Mouse (Mus musculus) megakaryocyte, adult 5-6 weeks (primary cell): Measurements from ENCODE around the gene Ube2g2. TPM values are rescaled to one million over a fixed set of nuclear protein-coding genes. Genes with fewer than 3 reads are reported as not detected.

Source experiments
- ATAC-seq: 2 replicates; pipeline ENCODE4 v1.8.0; 2016; ENCODE audit warnings: mild to moderate bottlenecking, inconsistent platforms; ENCODE audit not compliant: poor library complexity, severe bottlenecking
- total RNA-seq, 2 experiments: library from RNA; stranded (forward) in 1 of 2; stranded (reverse) in 1 of 2; fragments of 153-499, 151-499 nt in 1 of 2; fragments of 221-1000, 200-1000 nt in 1 of 2; gene quantifications; 2 replicates each; pipeline versions ENCODE4 v1.2.3 to v1.2.4; 2015 to 2017

Ube2g2 gene
- total RNA-seq, 2 experiments from 2014 or later: 15.3 to 27.4 TPM

- peak; percentile 91 for ATAC-seq
These were observed 15.9 kb upstream of the Ube2g2 start, which contains the start of the genes Sumo3 and Gm49325 for GRCm38 (mm10) chr10:77605908-77606826. Gene Sumo3 (plus strand): TSS chr10:77606097. Gene Gm49325 (plus strand): TSS chr10:77606197.

DNA sequence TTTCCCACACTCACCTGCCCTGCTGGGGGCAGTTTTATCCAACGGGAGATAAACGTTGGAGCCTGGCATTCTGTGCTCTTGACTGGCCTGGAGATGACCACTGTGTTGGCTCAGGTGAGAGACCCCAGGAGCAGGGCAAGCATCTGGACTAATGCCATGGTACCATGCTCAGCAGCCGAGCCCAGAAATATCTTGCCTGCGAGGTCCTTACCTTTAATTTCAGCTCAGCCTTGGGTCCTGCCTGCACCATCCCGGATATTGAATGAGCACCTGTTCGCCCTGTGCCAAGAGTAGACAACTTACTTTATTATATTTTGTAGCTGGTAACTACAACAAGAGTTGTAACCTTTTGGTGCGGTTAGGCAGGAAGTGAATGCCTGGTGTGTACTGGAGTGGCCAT, 15.2 kb upstream of the Ube2g2 start:
- ATAC-seq: peak; percentile 9; the same call in 1 of the 2 replicates

- ATAC-seq: no peak
These were observed 14.6 kb upstream of the Ube2g2 start for GRCm38 (mm10) chr10:77607441-77607840.

GRCm38 (mm10) chr10:77608589-77608988, 13.5 kb upstream of the Ube2g2 start:
- ATAC-seq: no peak

DNA sequence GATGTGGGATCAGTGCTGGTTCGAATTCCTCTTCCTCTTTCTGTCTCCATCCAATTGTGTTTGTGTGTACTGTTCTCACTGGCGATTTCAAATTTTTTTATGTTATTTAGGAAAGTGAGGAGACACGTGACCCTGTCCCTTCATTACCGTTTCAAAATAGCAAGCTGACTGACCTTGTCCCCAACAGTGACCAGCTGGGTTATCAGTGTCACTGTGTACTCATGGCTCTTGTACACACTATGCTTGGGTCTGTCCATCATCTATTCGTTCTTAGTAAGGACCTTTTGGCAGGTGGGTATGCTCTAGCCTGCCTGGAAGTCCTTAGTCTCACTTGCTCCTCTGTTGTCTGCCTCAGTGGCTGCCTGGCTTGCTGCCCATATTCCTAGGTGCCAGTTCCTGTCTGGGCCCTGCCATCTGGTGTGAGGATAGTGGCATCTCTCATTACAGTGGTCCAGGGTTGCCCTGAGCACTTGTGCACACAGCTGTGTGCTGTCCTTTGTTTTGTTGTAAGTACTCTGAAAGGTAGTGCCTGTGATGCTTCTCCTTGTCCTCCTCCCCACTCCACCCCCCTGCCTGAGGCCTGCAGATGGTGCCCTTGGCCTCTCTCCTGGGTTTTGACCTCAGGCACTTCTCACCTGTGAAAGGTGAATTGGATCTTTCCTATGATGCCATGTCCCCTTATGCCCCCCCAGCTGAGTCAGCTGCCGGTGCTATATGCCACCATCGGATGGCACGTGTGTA, 11.7 kb upstream of the Ube2g2 start:
- ATAC-seq: no peak

- ATAC-seq: no peak
These were observed 8.7 kb upstream of the Ube2g2 start for GRCm38 (mm10) chr10:77613409-77613808.

- no peak for ATAC-seq
These were observed 6.4 kb upstream of the Ube2g2 start for GRCm38 (mm10) chr10:77615647-77616046.

DNA sequence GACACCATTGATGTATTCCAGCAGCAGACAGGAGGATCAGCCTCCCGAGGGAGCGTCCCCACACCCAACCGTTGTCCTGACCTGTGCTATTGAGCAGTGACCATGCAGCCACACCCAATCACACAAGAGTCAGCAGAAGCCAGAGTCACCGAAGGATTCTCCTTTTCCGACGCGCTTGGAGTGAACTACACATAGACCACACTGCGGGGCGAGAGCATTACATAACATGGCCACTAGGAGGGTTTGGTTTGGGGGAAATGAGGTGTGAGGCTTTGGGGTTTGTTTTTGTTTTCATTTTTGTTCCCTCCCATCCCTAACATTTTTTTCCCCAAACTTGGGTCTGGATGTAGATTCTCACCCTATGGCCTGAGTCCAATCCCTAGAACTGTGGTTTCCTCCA, 5.9 kb upstream of the Ube2g2 start:
- ATAC-seq: no peak

- no peak for ATAC-seq
These were observed 5.1 kb upstream of the Ube2g2 start for GRCm38 (mm10) chr10:77616926-77617325.

- ATAC-seq: peak; percentile 8
These were observed 529 bp upstream of the Ube2g2 start for GRCm38 (mm10) chr10:77621546-77621945.

- ATAC-seq: peak; percentile 12; the same call in 1 of the 2 replicates
These were observed 1.0 kb downstream of the Ube2g2 start for GRCm38 (mm10) chr10:77623069-77623492.

DNA sequence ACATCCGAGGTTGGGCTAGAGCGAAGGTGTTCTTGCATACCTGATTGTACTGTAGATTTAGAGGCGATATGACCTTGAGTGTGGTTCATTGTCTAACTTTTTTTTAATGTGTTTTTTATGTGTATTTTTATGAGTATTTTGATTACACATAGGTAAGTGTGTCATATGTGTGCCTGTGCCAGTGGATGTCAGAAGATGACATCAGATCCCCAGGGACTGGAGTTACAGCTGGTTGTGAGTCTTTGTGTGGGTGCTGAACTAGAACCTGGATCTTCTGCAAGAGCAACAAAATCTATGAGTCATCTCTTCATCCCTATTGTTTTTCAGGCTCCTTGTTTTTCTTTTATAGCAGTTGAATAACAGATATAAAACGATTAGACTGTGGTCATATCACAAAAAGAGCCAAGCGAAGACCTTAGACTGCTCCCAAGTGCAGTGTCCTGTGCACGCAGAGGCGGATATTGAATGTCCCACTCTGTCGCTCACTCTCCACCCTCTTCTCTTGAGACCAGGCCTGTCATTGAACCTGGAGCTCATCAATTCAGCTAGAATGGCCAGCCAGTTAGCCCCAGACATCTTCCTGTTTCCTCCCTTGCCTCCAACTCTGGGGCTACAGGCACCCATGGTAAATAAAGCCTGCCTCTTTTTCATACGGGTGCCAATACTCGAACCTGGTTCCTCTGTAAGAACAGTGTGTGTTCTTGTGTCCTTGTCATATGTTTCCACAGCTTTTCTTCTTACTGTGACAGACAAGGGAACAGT, 1.7 kb downstream of the Ube2g2 start:
- ATAC-seq: no peak

GRCm38 (mm10) chr10:77624570-77624995, 2.5 kb downstream of the Ube2g2 start:
- no peak for ATAC-seq

GRCm38 (mm10) chr10:77626036-77626435, 4.0 kb downstream of the Ube2g2 start:
- no peak for ATAC-seq

DNA sequence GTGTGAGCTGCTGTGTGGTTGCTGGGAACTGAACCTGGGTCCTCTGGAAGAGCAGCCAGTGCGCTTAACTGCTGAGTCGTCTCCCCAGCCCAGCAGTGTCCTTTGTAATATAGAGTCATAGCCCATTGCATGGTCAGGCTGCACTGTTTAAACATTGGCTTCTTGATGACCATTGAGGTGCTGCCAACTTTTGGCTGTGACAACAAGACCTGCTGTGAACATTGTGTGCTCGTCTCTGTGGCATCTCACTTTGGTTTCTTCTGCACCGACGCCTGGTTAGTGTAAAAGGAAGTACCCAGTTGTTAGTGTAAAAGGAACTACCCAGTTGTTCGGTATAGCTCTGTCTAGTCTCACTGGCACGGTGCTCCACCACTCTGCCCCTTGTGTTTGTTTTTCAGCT, 4.5 kb downstream of the Ube2g2 start:
- peak; percentile 23 for ATAC-seq

DNA sequence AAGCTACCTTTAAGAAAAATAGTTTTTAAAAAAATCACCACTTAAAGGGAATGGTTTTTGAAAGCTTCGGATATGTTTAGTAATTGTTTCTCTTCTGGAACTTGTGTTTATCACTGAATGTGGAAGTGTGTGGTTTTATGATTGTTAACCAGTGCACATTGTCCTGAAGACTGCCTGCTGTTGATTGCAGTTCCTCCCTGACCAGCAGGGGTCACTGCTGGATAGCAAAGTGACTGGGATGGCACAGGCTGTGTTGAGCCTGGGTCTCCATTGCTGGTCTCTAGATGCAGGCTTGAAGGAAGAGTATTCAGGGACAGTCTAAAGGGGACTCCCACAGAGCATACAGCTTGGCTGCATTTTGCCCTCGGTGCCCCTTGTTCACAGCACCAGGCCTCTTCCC, 5.4 kb downstream of the Ube2g2 start:
- peak; percentile 85 for ATAC-seq

DNA sequence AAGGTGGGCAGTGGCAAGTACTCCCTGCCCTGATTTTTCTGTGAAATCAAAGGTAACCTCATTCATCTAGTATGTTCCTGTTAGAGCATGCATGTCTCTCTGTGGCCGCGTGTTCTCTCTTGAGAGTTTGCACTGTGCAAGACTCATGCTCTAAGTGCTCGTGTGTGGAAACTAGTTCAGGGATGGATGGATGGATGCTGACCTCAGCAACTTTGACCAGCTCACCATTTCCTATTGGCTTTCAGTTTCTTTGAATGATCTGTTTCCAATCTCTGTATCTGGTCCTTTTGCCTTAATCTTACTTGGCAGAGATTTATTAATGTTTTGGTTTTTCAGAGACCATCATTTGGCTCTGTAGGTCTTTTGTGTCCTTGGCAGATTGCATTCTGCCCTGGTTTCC, 7.1 kb downstream of the Ube2g2 start:
- no peak for ATAC-seq

DNA sequence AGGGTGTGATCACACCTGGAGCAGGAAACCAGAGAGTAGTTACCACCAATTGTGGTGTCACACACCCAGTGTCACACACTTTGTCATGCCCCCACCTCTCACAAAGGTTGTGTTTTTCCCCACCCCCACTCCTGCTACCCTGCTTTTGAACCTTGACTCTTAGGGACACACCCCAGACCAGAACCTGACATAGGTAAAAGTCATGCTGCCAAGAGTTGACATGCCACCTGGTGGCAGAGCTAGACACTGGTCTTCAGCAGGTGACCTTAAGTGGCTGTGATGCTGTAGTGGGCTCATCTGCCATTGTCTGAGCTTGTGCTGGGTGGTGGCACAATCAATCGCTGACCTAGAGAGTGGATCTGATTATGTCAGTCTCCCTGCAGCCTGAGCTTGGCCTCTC, 7.9 kb downstream of the Ube2g2 start:
- no peak for ATAC-seq

DNA sequence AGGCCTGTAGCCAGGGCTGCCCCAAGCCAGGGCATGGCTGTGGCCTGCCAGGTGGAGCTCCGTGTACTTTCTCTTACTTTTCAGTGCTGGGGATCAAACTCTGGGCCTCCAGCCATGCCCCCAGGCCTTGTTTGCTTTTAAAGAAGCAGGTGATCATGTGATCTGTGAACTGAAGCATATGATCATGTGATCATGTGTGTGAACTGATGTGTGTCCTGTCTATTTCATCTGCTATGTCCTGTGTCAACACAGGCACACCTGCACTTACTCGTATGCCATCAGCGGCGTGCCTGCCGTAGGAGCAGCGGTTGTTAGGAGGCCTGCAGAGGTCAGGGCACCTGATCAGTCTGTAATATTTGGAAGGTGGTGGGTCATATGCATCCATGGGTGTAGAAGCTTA, 11.9 kb downstream of the Ube2g2 start:
- no peak for ATAC-seq

DNA sequence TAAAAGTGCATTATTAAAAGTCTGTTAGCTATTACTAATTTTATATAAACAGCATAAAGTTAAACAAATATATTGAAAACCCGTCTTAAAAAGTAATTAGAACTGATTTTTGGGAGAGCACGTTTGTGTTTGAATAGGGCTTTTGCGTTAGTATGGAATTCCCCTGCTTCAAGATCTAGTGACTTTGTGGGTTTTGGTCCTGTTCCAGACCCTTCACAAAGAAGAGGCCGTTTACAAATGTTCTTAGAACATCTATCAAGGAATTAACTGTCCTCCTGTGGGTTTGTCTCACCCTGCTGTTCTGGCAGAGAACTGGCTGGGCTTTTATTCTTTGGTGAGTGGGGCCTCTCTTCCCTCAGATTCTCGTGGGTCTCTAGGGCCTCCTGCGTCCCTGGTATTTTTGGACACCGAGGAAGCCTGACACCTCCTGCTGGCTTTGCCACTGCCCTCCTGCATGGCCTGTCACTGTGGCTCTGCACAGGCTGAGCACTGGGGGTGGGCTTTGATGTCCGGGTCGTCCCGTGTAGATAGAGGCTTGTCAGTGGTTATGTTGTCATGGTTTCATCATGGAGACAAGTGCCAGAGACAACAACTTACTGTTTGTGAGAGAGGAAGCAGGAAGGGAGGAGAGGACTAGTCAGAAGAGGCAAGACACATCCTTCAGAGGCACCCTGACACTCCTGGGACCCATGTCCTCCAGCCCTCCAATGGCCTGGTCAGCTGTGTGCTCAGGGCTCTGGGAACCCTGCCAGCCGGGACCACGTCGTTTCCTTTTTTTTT, 12.6 kb downstream of the Ube2g2 start:
- ATAC-seq: no peak
